Mouse (Mus musculus) skeletal muscle tissue, adult 2 months (tissue): ENCODE data around the gene Nemf.
A peak's percentile ranks its signal among the peaks of the same experiment; 100 is the strongest.
"Not testable (repeated sequence)": the region's sequence is repeated elsewhere in the genome, so short reads cannot be mapped to it uniquely, and the experiment has no call there.

Source experiments
- DNase-seq: peaks from one replicate; pipeline ENCODE4 v3.0.0-alpha.2; 2012; ENCODE audit warnings: low read depth, low spot score

Gene Nemf

GRCm38 (mm10) chr12:69356546-69357299 lies at the start of gene Nemf:
Gene Nemf (minus strand): TSS chr12:69357165.
- DNase-seq, result peak; percentile 91

- DNase-seq, result no peak
Observed at GRCm38 (mm10) chr12:69402594-69403167, 45.7 kb upstream of the Nemf start.

GRCm38 (mm10) chr12:69402100-69402499 lies 45.1 kb upstream of the Nemf start:
- no peak for DNase-seq

GRCm38 (mm10) chr12:69400871-69401286 lies 43.9 kb upstream of the Nemf start:
- DNase-seq, result no peak

GRCm38 (mm10) chr12:69400367-69400766 lies 43.4 kb upstream of the Nemf start:
- DNase-seq, result no peak

- DNase-seq, result no peak
Observed at GRCm38 (mm10) chr12:69394456-69394855, 37.5 kb upstream of the Nemf start.

- no peak for DNase-seq
Observed at GRCm38 (mm10) chr12:69393076-69393475, 36.1 kb upstream of the Nemf start.

- no peak for DNase-seq
Observed at GRCm38 (mm10) chr12:69390000-69390698, 33.2 kb upstream of the Nemf start.

- no peak for DNase-seq
Observed at GRCm38 (mm10) chr12:69389273-69389938, 32.4 kb upstream of the Nemf start.

- DNase-seq, result no peak
Observed at GRCm38 (mm10) chr12:69388321-69388869, 31.4 kb upstream of the Nemf start.

- not testable (repeated sequence) for DNase-seq
Observed at GRCm38 (mm10) chr12:69386281-69386732, 29.3 kb upstream of the Nemf start.

- DNase-seq, result no peak
Observed at GRCm38 (mm10) chr12:69385542-69386280, 28.7 kb upstream of the Nemf start.

- no peak for DNase-seq
Observed at GRCm38 (mm10) chr12:69384606-69385005, 27.6 kb upstream of the Nemf start.

- no peak for DNase-seq
Observed at GRCm38 (mm10) chr12:69382880-69383279, 25.9 kb upstream of the Nemf start.

GRCm38 (mm10) chr12:69378558-69379454 lies 21.8 kb upstream of the Nemf start:
- DNase-seq, result no peak

GRCm38 (mm10) chr12:69377636-69378035 lies 20.7 kb upstream of the Nemf start:
- DNase-seq, result not testable (repeated sequence)

GRCm38 (mm10) chr12:69377188-69377587 lies 20.2 kb upstream of the Nemf start:
- no peak for DNase-seq

GRCm38 (mm10) chr12:69376132-69376531 lies 19.2 kb upstream of the Nemf start:
- DNase-seq, result no peak

- DNase-seq, result no peak
Observed at GRCm38 (mm10) chr12:69373850-69374766, 17.1 kb upstream of the Nemf start.
